Mouse (Mus musculus): ENCODE measurements around the gene Nlrp3. TPM values are rescaled to one million over a fixed set of nuclear protein-coding genes. Genes with fewer than 3 reads are reported as not detected.

Nlrp3 gene
- polyA plus RNA-seq, 1 experiment from 2014 or later = 0.09 TPM

GRCm38 (mm10) chr11:59537218-59538130 lies 3.9 kb upstream of the Nlrp3 start:
- Histone ChIP-seq H3K9ac (no peak overlapping the region), H3K36me3 (no peaks in the 10 kb centered on the region), H3K4me3 (no peak overlapping the region), H3K4me2 (no peak overlapping the region), H3K27me3 (replicated peaks) (no peaks in the 10 kb centered on the region), H3K27ac (ENCODE audit: poor library complexity, severe bottlenecking) (no peak overlapping the region), H3K9me3 (replicated peaks) (peaks cover 3% of the 10 kb centered on the region; the same call in 1 of the 2 replicates), H3K4me1 (replicated peaks) (0 out of 2 replicates have a peak, but pooled peaks cover 6% of the 10 kb centered on the region)
- ATAC-seq (ENCODE audit: insufficient number of reproducible peaks, low FRiP score) = no peak
- 71% methylated on average over 16 of the region's 16 CpGs for WGBS

GRCm38 (mm10) chr11:59538387-59538786 lies 3.0 kb upstream of the Nlrp3 start:
- Histone ChIP-seq H3K9ac (no peak overlapping the region), H3K27ac (ENCODE audit: poor library complexity, severe bottlenecking) (no peak overlapping the region), H3K27me3 (replicated peaks) (no peaks in the 10 kb centered on the region), H3K9me3 (replicated peaks) (peaks cover 3% of the 10 kb centered on the region; the same call in 1 of the 2 replicates), H3K4me3 (no peak overlapping the region), H3K4me2 (no peak overlapping the region), H3K36me3 (no peaks in the 10 kb centered on the region), H3K4me1 (replicated peaks) (0 out of 2 replicates have a peak, but pooled peaks cover 6% of the 10 kb centered on the region)
- ATAC-seq (ENCODE audit: insufficient number of reproducible peaks, low FRiP score) = no peak
- 36% methylated on average over 11 of the region's 11 CpGs for WGBS

GRCm38 (mm10) chr11:59540123-59540522 lies 1.2 kb upstream of the Nlrp3 start:
- Histone ChIP-seq H3K4me1 (replicated peaks) (0 out of 2 replicates have a peak, but pooled peaks cover 6% of the 10 kb centered on the region), H3K36me3 (no peaks in the 10 kb centered on the region), H3K9me3 (replicated peaks) (peaks cover 3% of the 10 kb centered on the region; the same call in 1 of the 2 replicates), H3K4me3 (no peak overlapping the region), H3K27me3 (replicated peaks) (no peaks in the 10 kb centered on the region), H3K27ac (ENCODE audit: poor library complexity, severe bottlenecking) (no peak overlapping the region), H3K9ac (no peak overlapping the region), H3K4me2 (no peak overlapping the region)
- 57% methylated on average over 3 of the region's 3 CpGs for WGBS
- ATAC-seq (ENCODE audit: insufficient number of reproducible peaks, low FRiP score) = no peak

GRCm38 (mm10) chr11:59542442-59542841 lies 1.1 kb downstream of the Nlrp3 start:
- Histone ChIP-seq H3K4me1 (replicated peaks) (0 out of 2 replicates have a peak, but pooled peaks cover 6% of the 10 kb centered on the region), H3K9ac (no peak overlapping the region), H3K27ac (ENCODE audit: poor library complexity, severe bottlenecking) (no peak overlapping the region), H3K27me3 (replicated peaks) (no peaks in the 10 kb centered on the region), H3K4me2 (no peak overlapping the region), H3K36me3 (no peaks in the 10 kb centered on the region), H3K4me3 (no peak overlapping the region), H3K9me3 (replicated peaks) (no peaks in the 10 kb centered on the region)
- WGBS = 67% methylated on average over 6 of the region's 6 CpGs
- ATAC-seq (ENCODE audit: insufficient number of reproducible peaks, low FRiP score) = no peak

- Histone ChIP-seq H3K27ac (ENCODE audit: poor library complexity, severe bottlenecking) (no peak overlapping the region), H3K27me3 (replicated peaks) (0 out of 2 replicates have a peak, but pooled peaks cover 4% of the 10 kb centered on the region), H3K36me3 (no peaks in the 10 kb centered on the region), H3K4me3 (no peak overlapping the region), H3K9ac (no peak overlapping the region), H3K9me3 (replicated peaks) (no peaks in the 10 kb centered on the region), H3K4me1 (replicated peaks) (0 out of 2 replicates have a peak, but pooled peaks cover 2% of the 10 kb centered on the region), H3K4me2 (no peak overlapping the region)
- ATAC-seq (ENCODE audit: insufficient number of reproducible peaks, low FRiP score) = no peak
- 83% methylated on average over 3 of the region's 3 CpGs for WGBS
These were observed 2.0 kb downstream of the Nlrp3 start for GRCm38 (mm10) chr11:59543376-59543775.

GRCm38 (mm10) chr11:59544005-59544404 lies 2.6 kb downstream of the Nlrp3 start:
- Histone ChIP-seq H3K4me3 (no peak overlapping the region), H3K9me3 (replicated peaks) (no peaks in the 10 kb centered on the region), H3K27me3 (replicated peaks) (0 out of 2 replicates have a peak, but pooled peaks cover 4% of the 10 kb centered on the region), H3K36me3 (no peaks in the 10 kb centered on the region), H3K4me1 (replicated peaks) (no peaks in the 10 kb centered on the region), H3K9ac (no peak overlapping the region), H3K27ac (ENCODE audit: poor library complexity, severe bottlenecking) (no peak overlapping the region), H3K4me2 (no peak overlapping the region)
- no peak for ATAC-seq (ENCODE audit: insufficient number of reproducible peaks, low FRiP score)
- WGBS = 75% methylated on average over 9 of the region's 9 CpGs

GRCm38 (mm10) chr11:59554127-59554526 lies 12.8 kb downstream of the Nlrp3 start:
- H3K9me3 ChIP-seq (replicated peaks) = no peaks in the 10 kb centered on the region
- no peak overlapping the region for H3K27ac ChIP-seq (ENCODE audit: poor library complexity, severe bottlenecking)
- no peak overlapping the region for H3K4me3 ChIP-seq
- 0 out of 2 replicates have a peak, but pooled peaks cover 12% of the 10 kb centered on the region for H3K27me3 ChIP-seq (replicated peaks)
- H3K4me1 ChIP-seq (replicated peaks) = no peaks in the 10 kb centered on the region
- H3K36me3 ChIP-seq = no peaks in the 10 kb centered on the region
- H3K9ac ChIP-seq = no peak overlapping the region
- ATAC-seq (ENCODE audit: insufficient number of reproducible peaks, low FRiP score) = no peak
- no peak overlapping the region for H3K4me2 ChIP-seq
- WGBS = 91% methylated on average over 11 of the region's 11 CpGs

GRCm38 (mm10) chr11:59554535-59554934 lies 13.2 kb downstream of the Nlrp3 start:
- 76% methylated on average over 8 of the region's 8 CpGs for WGBS
- Histone ChIP-seq H3K9me3 (replicated peaks) (no peaks in the 10 kb centered on the region), H3K4me1 (replicated peaks) (no peaks in the 10 kb centered on the region), H3K27ac (ENCODE audit: poor library complexity, severe bottlenecking) (no peak overlapping the region), H3K27me3 (replicated peaks) (0 out of 2 replicates have a peak, but pooled peaks cover 12% of the 10 kb centered on the region), H3K4me2 (no peak overlapping the region), H3K36me3 (no peaks in the 10 kb centered on the region), H3K9ac (no peak overlapping the region), H3K4me3 (no peak overlapping the region)
- no peak for ATAC-seq (ENCODE audit: insufficient number of reproducible peaks, low FRiP score)

GRCm38 (mm10) chr11:59560906-59561305 lies 19.5 kb downstream of the Nlrp3 start:
- 65% methylated on average over 3 of the region's 3 CpGs for WGBS
- Histone ChIP-seq H3K36me3 (no peaks in the 10 kb centered on the region), H3K4me3 (no peak overlapping the region), H3K4me2 (no peak overlapping the region), H3K4me1 (replicated peaks) (no peaks in the 10 kb centered on the region), H3K27me3 (replicated peaks) (no peaks in the 10 kb centered on the region), H3K9me3 (replicated peaks) (no peaks in the 10 kb centered on the region), H3K9ac (no peak overlapping the region), H3K27ac (ENCODE audit: poor library complexity, severe bottlenecking) (no peak overlapping the region)
- no peak for ATAC-seq (ENCODE audit: insufficient number of reproducible peaks, low FRiP score)

- Histone ChIP-seq H3K27ac (ENCODE audit: poor library complexity, severe bottlenecking) (no peak overlapping the region), H3K36me3 (no peaks in the 10 kb centered on the region), H3K9ac (no peak overlapping the region), H3K4me2 (no peak overlapping the region), H3K9me3 (replicated peaks) (no peaks in the 10 kb centered on the region), H3K27me3 (replicated peaks) (no peaks in the 10 kb centered on the region; the same call in 1 of the 2 replicates), H3K4me3 (no peak overlapping the region), H3K4me1 (replicated peaks) (no peaks in the 10 kb centered on the region)
- ATAC-seq (ENCODE audit: insufficient number of reproducible peaks, low FRiP score) = no peak
- 81% methylated on average over 4 of the region's 4 CpGs for WGBS
These were observed 21.0 kb downstream of the Nlrp3 start for GRCm38 (mm10) chr11:59562336-59562735.

- no peak overlapping the region for H3K4me2 ChIP-seq
- no peak for ATAC-seq (ENCODE audit: insufficient number of reproducible peaks, low FRiP score)
- WGBS = 72% methylated on average over 9 of the region's 9 CpGs
These were observed 21.5 kb downstream of the Nlrp3 start for GRCm38 (mm10) chr11:59562837-59563236.

More at GRCm38 (mm10) chr11:59562837-59563236, 21.5 kb downstream of the Nlrp3 start:
- Histone ChIP-seq H3K9me3 (replicated peaks) (no peaks in the 10 kb centered on the region), H3K36me3 (no peaks in the 10 kb centered on the region), H3K27ac (ENCODE audit: poor library complexity, severe bottlenecking) (no peak overlapping the region), H3K27me3 (replicated peaks) (peaks cover 4% of the 10 kb centered on the region; the same call in 1 of the 2 replicates), H3K4me3 (no peak overlapping the region), H3K4me1 (replicated peaks) (no peaks in the 10 kb centered on the region), H3K9ac (no peak overlapping the region)

Data from heart, embryonic 12.5 days (tissue).